Mouse (Mus musculus) layer of hippocampus, postnatal 25 days (tissue): Measurements from ENCODE around the gene Nrip2. TPM values are rescaled to one million over a fixed set of nuclear protein-coding genes. Genes with fewer than 3 reads are reported as not detected.

Experiments used
- DNase-seq, 2 experiments: peaks; one replicate each; pipeline ENCODE4 v3.0.0; 2022; ENCODE audit warnings: mixed read lengths in 2 of 2, low spot score in 1 of 2; ENCODE audit errors: extremely low spot score in 1 of 2
- total RNA-seq, 2 experiments: library from RNA; stranded (reverse); gene quantifications; 2 replicates each; pipeline ENCODE4 v1.2.3; 2021

The Nrip2 gene
- total RNA-seq, 2 experiments from 2014 or later = 15.6 to 18.6 TPM

- DNase-seq = no peak
These were observed 37.4 kb downstream of the Nrip2 start for GRCm38 (mm10) chr6:128436356-128437005.

- DNase-seq = no peak
These were observed 38.2 kb downstream of the Nrip2 start for GRCm38 (mm10) chr6:128437288-128437687.

GRCm38 (mm10) chr6:128437731-128438316, 38.7 kb downstream of the Nrip2 start:
- peak; percentile 44 to 46 for DNase-seq

GRCm38 (mm10) chr6:128438317-128438870, 39.3 kb downstream of the Nrip2 start, which contains the start of gene Fkbp4:
Gene Fkbp4, minus strand, starts transcription at chr6:128438677.
- peak; percentile 83 to 90 for DNase-seq

GRCm38 (mm10) chr6:128438871-128439341, 39.8 kb downstream of the Nrip2 start:
- DNase-seq = no peak

- no peak for DNase-seq
These were observed 41.1 kb downstream of the Nrip2 start for GRCm38 (mm10) chr6:128440238-128440637.

GRCm38 (mm10) chr6:128445761-128446535, 46.9 kb downstream of the Nrip2 start:
- DNase-seq = peak in 1 of 2 experiments; percentile 40

GRCm38 (mm10) chr6:128447063-128447462, 48.0 kb downstream of the Nrip2 start:
- DNase-seq = no peak

- peak in 1 of 2 experiments; percentile 31 for DNase-seq
These were observed 56.9 kb downstream of the Nrip2 start for GRCm38 (mm10) chr6:128455835-128456605.

- DNase-seq = no peak
These were observed 58.1 kb downstream of the Nrip2 start for GRCm38 (mm10) chr6:128457186-128457585.

- DNase-seq = no peak
These were observed 61.2 kb downstream of the Nrip2 start for GRCm38 (mm10) chr6:128460321-128460720.

GRCm38 (mm10) chr6:128460729-128461503, 61.8 kb downstream of the Nrip2 start:
- no peak for DNase-seq

GRCm38 (mm10) chr6:128461606-128462005, 62.5 kb downstream of the Nrip2 start:
- no peak for DNase-seq

GRCm38 (mm10) chr6:128464996-128465395, 65.9 kb downstream of the Nrip2 start:
- DNase-seq = no peak

Other genes with a start within 250 kb of the Nrip2 start
- gene Tead4, start 98.5 kb upstream of the Nrip2 start, total RNA-seq = under 1 TPM; 0.79 to 0.92 TPM
- 10 to 100 TPM; 21.9 to 22.9 TPM for gene Tulp3, start 43.4 kb upstream of the Nrip2 start, total RNA-seq
- 10 to 100 TPM; 19.5 to 20.3 TPM for gene Rhno1, start 36.4 kb upstream of the Nrip2 start, total RNA-seq
- 1 to 10 TPM; 1.6 to 2.0 TPM for gene Foxm1, start 36.3 kb upstream of the Nrip2 start, total RNA-seq
- 1 to 10 TPM in 1 of 2 experiments, under 1 TPM in 1; 0.94 to 1.2 TPM for gene Tex52, start 23.8 kb upstream of the Nrip2 start, total RNA-seq
- gene Gm44596, start 23.8 kb upstream of the Nrip2 start, total RNA-seq = not detected
- gene Itfg2, start 25.6 kb downstream of the Nrip2 start, total RNA-seq = 10 to 100 TPM; 19.8 to 25.3 TPM
- gene Fkbp4, start 39.4 kb downstream of the Nrip2 start, total RNA-seq = 100 to 1,000 TPM; 107 to 120 TPM
- gene Pzp, start 127.4 kb downstream of the Nrip2 start, total RNA-seq = not detected
- gene A2ml1, start 182.3 kb downstream of the Nrip2 start, total RNA-seq = 10 to 100 TPM; 11.1 to 14.6 TPM
- not detected for gene Klrb1a, start 224.2 kb downstream of the Nrip2 start, total RNA-seq